Mouse (Mus musculus) heart, adult 2 months (tissue): ENCODE results near the gene Ina.

ENCODE experiments used
- CTCF ChIP-seq: fragments of 200-600 bp; IDR thresholded peaks from 2 replicates; pipeline ENCODE4 v1.8.1; 2022; ENCODE audit warnings: antibody characterized with exemption, mild to moderate bottlenecking, moderate library complexity
- POLR2A ChIP-seq: fragments of 200-500 bp; IDR thresholded peaks from 2 replicates; pipeline ENCODE4 v1.6.1; 2011; ENCODE audit warnings: mild to moderate bottlenecking, low read depth, low read length, control low read depth; ENCODE audit not compliant: insufficient read depth

DNA sequence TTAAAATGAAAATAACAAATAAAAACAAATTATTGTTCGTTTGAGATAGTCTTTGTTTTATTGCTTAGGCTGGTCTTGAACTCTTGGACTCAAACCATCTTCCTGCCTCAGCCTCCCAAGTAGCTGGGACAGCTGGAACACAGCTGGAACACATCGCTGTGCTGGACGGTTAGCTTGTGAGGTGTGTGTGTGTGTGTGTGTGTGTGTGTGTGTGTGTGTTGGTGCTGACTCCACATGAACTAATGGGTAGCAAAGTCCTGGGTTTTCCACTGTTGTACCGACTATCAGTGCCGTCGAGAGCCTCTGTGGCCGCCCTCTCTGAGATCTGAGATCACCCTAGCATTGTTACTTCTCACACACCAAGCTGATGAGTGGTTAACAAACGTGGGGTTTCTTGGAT, 38.5 kb upstream of the Ina start:
- TF ChIP-seq POLR2A (no peak), CTCF (no peak)
